Comparison of ENCODE assay signal across 16 mouse cellular contexts in the genomic region with DNA sequence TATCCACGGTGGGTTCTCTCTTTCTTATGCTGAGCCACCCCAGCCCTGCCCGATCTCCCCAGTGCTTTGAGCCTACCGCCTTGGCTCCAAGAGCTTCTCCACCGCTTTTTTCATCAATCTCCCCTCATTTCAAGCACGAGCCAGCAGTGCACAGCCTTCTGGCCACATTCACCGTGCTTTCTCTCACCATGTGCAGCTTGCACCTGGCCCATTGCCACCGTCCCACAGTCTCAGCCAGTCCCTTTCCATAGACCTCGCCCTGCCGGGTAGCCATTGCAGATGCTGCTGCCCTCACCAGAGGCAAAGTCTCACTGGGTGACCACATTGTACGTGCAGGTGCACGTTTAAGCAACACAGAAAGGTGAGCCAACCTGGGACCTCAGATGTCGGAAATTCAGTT. TPM values are rescaled to one million over a fixed set of nuclear protein-coding genes. Genes with fewer than 3 reads are reported as not detected.
DNase-seq lines count a peak whose midpoint lies in the region; ATAC-seq and TF ChIP-seq lines count a peak whose summit lies in the region.
"Had no signal": no experiment of that assay in that cellular context is flagged by ENCODE, and none has a peak within 500 bp of the region (broad histone marks: within the 10 kb centered on the region; RNA-seq: fewer than 3 reads in every experiment).

No protein-coding gene starts in this region.

- H3K9ac ChIP-seq in forebrain, postnatal 0 days = no peak overlapping the region
- H3K9ac ChIP-seq: heart, embryonic 15.5 days; intestine, embryonic 15.5 days; limb, embryonic 12.5 days had no signal

- no peak overlapping the region for H3K4me2 ChIP-seq in forebrain, postnatal 0 days (ENCODE audit: low read depth)
- H3K4me2 ChIP-seq: heart, embryonic 15.5 days; intestine, embryonic 15.5 days; limb, embryonic 12.5 days had no signal

- H3K27me3 ChIP-seq in forebrain, postnatal 0 days (ENCODE audit: insufficient read depth, low read length) = no peaks in the 10 kb centered on the region
- H3K27me3 ChIP-seq: heart, embryonic 15.5 days; intestine, embryonic 15.5 days; limb, embryonic 12.5 days; megakaryocyte, embryonic 14.5 days had no signal

- peaks cover 71% of the 10 kb centered on the region for H3K36me3 ChIP-seq in forebrain, postnatal 0 days (ENCODE audit: insufficient read depth)

- DNase-seq in gastrocnemius, postnatal 10 days = peak; percentile 56
- no peak for DNase-seq in gastrocnemius, postnatal 25 days
- DNase-seq in left cerebral cortex, postnatal 4 days = peak; percentile 97
- no peak for DNase-seq in left cerebral cortex, postnatal 36 days (ENCODE audit: low spot score in 2 of 2)
- DNase-seq in cerebellum, adult 18-20 months = peak; percentile 82
- peak; percentile 47 for DNase-seq in forebrain, postnatal 0 days
- no peak for DNase-seq in embryo, embryonic 9.5 days (ENCODE audit: extremely low spot score)
- no peak for DNase-seq in spleen, adult 12 weeks (ENCODE audit: low spot score)
- DNase-seq: kidney, postnatal 4 days; lung, adult 2 months; thymus, postnatal 36 days had no signal

- ATAC-seq in forebrain, postnatal 0 days = no peak
- ATAC-seq: intestine, embryonic 15.5 days had no signal

- intact Hi-C loops in left cerebral cortex, postnatal 4 days (cut with DNase I) = no loop called here
- intact Hi-C loops in left cerebral cortex, postnatal 36 days (cut with DNase I) = no loop called here

- no peaks in the 10 kb centered on the region for H3K9me3 ChIP-seq in forebrain, postnatal 0 days (ENCODE audit: low read length)
- H3K9me3 ChIP-seq: heart, embryonic 15.5 days; intestine, embryonic 15.5 days; limb, embryonic 12.5 days; megakaryocyte, embryonic 14.5 days had no signal

- H3K4me3 ChIP-seq in forebrain, postnatal 0 days (ENCODE audit: low read depth, low read length) = no peak overlapping the region
- H3K4me3 ChIP-seq: heart, embryonic 15.5 days; intestine, embryonic 15.5 days; limb, embryonic 12.5 days; megakaryocyte, embryonic 14.5 days had no signal

- no peak for TF ChIP-seq CTCF in forebrain, postnatal 0 days (IDR thresholded peaks at IDR 0.05; ENCODE audit: low read depth)

- H3K27ac ChIP-seq in forebrain, postnatal 0 days (ENCODE audit: low read depth, low read length) = peak overlapping the region; percentile 45; the same call in 1 of the 2 replicates
- H3K27ac ChIP-seq: heart, embryonic 15.5 days; intestine, embryonic 15.5 days; limb, embryonic 12.5 days had no signal

- H3K4me1 ChIP-seq in forebrain, postnatal 0 days (ENCODE audit: insufficient read depth) = no peaks in the 10 kb centered on the region
- H3K4me1 ChIP-seq: intestine, embryonic 15.5 days; limb, embryonic 12.5 days had no signal

- WGBS in forebrain, postnatal 0 days = 50% methylated on average over 12 of the region's 12 CpGs

RNA-seq across cellular contexts. Expression of a gene that starts 14.1 kb away (rescaled TPM):
- total RNA-seq in gastrocnemius, postnatal 10 days (2021) = 10 to 100 TPM; 52.9 to 59.9 TPM
- total RNA-seq in gastrocnemius, postnatal 25 days (2021) = 10 to 100 TPM; 56.9 to 60.0 TPM
- 100 to 1,000 TPM; 257 to 302 TPM for total RNA-seq in left cerebral cortex, postnatal 4 days (2021)
- 100 to 1,000 TPM; 439 to 446 TPM for total RNA-seq in left cerebral cortex, postnatal 36 days (2021)
- 132 and 179 TPM in 2 replicates for total RNA-seq in forebrain, postnatal 0 days (2014; rRNA removed)
- polyA plus RNA-seq in forebrain, postnatal 0 days (2015; fragmentation: Nextera tagmentation; extraction: Ambion mirVana) = 121 and 162 TPM in 2 replicates

RNA-seq across cellular contexts. Expression of a gene that starts 46.4 kb away (rescaled TPM):
- total RNA-seq in gastrocnemius, postnatal 10 days (2021) = 10 to 100 TPM in 1 of 2 experiments, 1 to 10 TPM in 1; 9.2 to 11.6 TPM
- 1 to 10 TPM; 3.3 to 3.9 TPM for total RNA-seq in gastrocnemius, postnatal 25 days (2021)
- total RNA-seq in left cerebral cortex, postnatal 4 days (2021) = 1 to 10 TPM; 8.3 to 9.6 TPM
- 1 to 10 TPM; 8.8 to 9.1 TPM for total RNA-seq in left cerebral cortex, postnatal 36 days (2021)
- 11.3 and 14.9 TPM in 2 replicates for total RNA-seq in forebrain, postnatal 0 days (2014; rRNA removed)
- 11.6 and 12.6 TPM in 2 replicates for polyA plus RNA-seq in forebrain, postnatal 0 days (2015; fragmentation: Nextera tagmentation; extraction: Ambion mirVana)

RNA-seq across cellular contexts. Expression of a gene that starts 52.7 kb away (rescaled TPM):
- 100 to 1,000 TPM; 279 to 309 TPM for total RNA-seq in gastrocnemius, postnatal 10 days (2021)
- 100 to 1,000 TPM; 175 to 196 TPM for total RNA-seq in gastrocnemius, postnatal 25 days (2021)
- 10 to 100 TPM; 22.6 to 22.8 TPM for total RNA-seq in left cerebral cortex, postnatal 4 days (2021)
- 10 to 100 TPM; 17.4 to 20.4 TPM for total RNA-seq in left cerebral cortex, postnatal 36 days (2021)
- total RNA-seq in forebrain, postnatal 0 days (2014; rRNA removed) = 14.8 and 22.7 TPM in 2 replicates
- polyA plus RNA-seq in forebrain, postnatal 0 days (2015; fragmentation: Nextera tagmentation; extraction: Ambion mirVana) = 36.7 and 38.3 TPM in 2 replicates

RNA-seq across cellular contexts. Expression of a gene that starts 54.8 kb away (rescaled TPM):
- under 1 TPM; 0.23 to 0.25 TPM for total RNA-seq in gastrocnemius, postnatal 10 days (2021)
- total RNA-seq in gastrocnemius, postnatal 25 days (2021) = not detected
- under 1 TPM; 0.52 to 0.76 TPM for total RNA-seq in left cerebral cortex, postnatal 4 days (2021)
- total RNA-seq in left cerebral cortex, postnatal 36 days (2021) = under 1 TPM; 0.70 to 0.79 TPM
- total RNA-seq in forebrain, postnatal 0 days (2014; rRNA removed) = 0.23 and 0.71 TPM in 2 replicates
- not detected in 2 replicates for polyA plus RNA-seq in forebrain, postnatal 0 days (2015; fragmentation: Nextera tagmentation; extraction: Ambion mirVana)
- polyA plus RNA-seq: embryonic facial prominence, embryonic 14.5 days; heart, embryonic 15.5 days; intestine, embryonic 15.5 days; limb, embryonic 12.5 days had no signal

RNA-seq across cellular contexts. Expression of a gene that starts 59.0 kb away (rescaled TPM):
- total RNA-seq in gastrocnemius, postnatal 10 days (2021) = 10 to 100 TPM; 10.7 to 11.7 TPM
- 10 to 100 TPM in 1 of 2 experiments, 1 to 10 TPM in 1; 7.9 to 10.3 TPM for total RNA-seq in gastrocnemius, postnatal 25 days (2021)
- 10 to 100 TPM; 28.3 to 32.0 TPM for total RNA-seq in left cerebral cortex, postnatal 4 days (2021)
- 10 to 100 TPM; 22.7 to 26.3 TPM for total RNA-seq in left cerebral cortex, postnatal 36 days (2021)
- 39.3 and 40.7 TPM in 2 replicates for total RNA-seq in forebrain, postnatal 0 days (2014; rRNA removed)
- 39.8 and 40.2 TPM in 2 replicates for polyA plus RNA-seq in forebrain, postnatal 0 days (2015; fragmentation: Nextera tagmentation; extraction: Ambion mirVana)

Comparison
In these comparisons a context has a peak if more than half of its experiments do, and no peak if none do; other contexts are left out.
1. DNase-seq: peak in gastrocnemius, postnatal 10 days (single experiment), left cerebral cortex, postnatal 4 days (single experiment), cerebellum, adult 18-20 months (2 of 2) and forebrain, postnatal 0 days (single experiment); none in gastrocnemius, postnatal 25 days (single experiment), left cerebral cortex, postnatal 36 days (0 of 2), embryo, embryonic 9.5 days (single experiment) and spleen, adult 12 weeks (single experiment).